ENCODE assay signal across 9 mouse cellular contexts in genomic region chrX:134132295-134132694, GRCm38 (mm10). TPM values are rescaled to one million over a fixed set of nuclear protein-coding genes. Genes with fewer than 3 reads are reported as not detected.
DNase-seq lines count a peak whose midpoint lies in the region; ATAC-seq and TF ChIP-seq lines count a peak whose summit lies in the region.
"Had no signal": no experiment of that assay in that cellular context is flagged by ENCODE, and none has a peak within 500 bp of the region (broad histone marks: within the 10 kb centered on the region; RNA-seq: fewer than 3 reads in every experiment).

No protein-coding gene starts in this region.

- DNase-seq in 416B (ENCODE audit: low read depth) (peak; percentile 45), ES-E14 (ENCODE audit: low read depth, low spot score) (peak; percentile 12)
- DNase-seq in embryo, embryonic 11.5 days (ENCODE audit: low read depth, low spot score): peak; percentile 13
- peak; percentile 23 for DNase-seq in mesoderm, embryonic 11.5 days (ENCODE audit: low read depth, low spot score)
- DNase-seq: liver, embryonic 13.5 days had no signal

- in situ Hi-C loops in ES-E14 (cut with MboI; ENCODE audit: low sequenced_read_pairs in 2 of 2, unreplicated experiment in 2 of 2): no loop called here

- H3K27me3 ChIP-seq in intestine, postnatal 0 days (replicated peaks; ENCODE audit: control insufficient read depth, insufficient read depth, low read length): no peaks in the 10 kb centered on the region
- no peaks in the 10 kb centered on the region for H3K27me3 ChIP-seq in intestine, embryonic 15.5 days (replicated peaks)
- H3K27me3 ChIP-seq: liver, embryonic 13.5 days had no signal

- no peak overlapping the region for H3K4me3 ChIP-seq in intestine, postnatal 0 days (ENCODE audit: low read depth, low read length)
- H3K4me3 ChIP-seq in intestine, embryonic 15.5 days (replicated peaks): no peak overlapping the region
- no peak overlapping the region for H3K4me3 ChIP-seq in ES-E14 (ENCODE audit: insufficient read depth in 1 of 2, low read depth in 1 of 2, low read length in 2 of 2, poor library complexity in 1 of 2, severe bottlenecking in 1 of 2)
- H3K4me3 ChIP-seq: embryonic facial prominence, embryonic 15.5 days; liver, embryonic 13.5 days had no signal

- whole genome bisulfite sequencing in intestine, postnatal 0 days: 28% methylated on average over 5 of the region's 5 CpGs
- 30% methylated on average over 5 of the region's 5 CpGs for WGBS in intestine, embryonic 15.5 days

- peak; percentile 70 for TF ChIP-seq CTCF in intestine, postnatal 0 days (IDR thresholded peaks at IDR 0.05; ENCODE audit: low read depth)

- H3K36me3 ChIP-seq in intestine, postnatal 0 days (ENCODE audit: control insufficient read depth, insufficient read depth): no peaks in the 10 kb centered on the region
- H3K36me3 ChIP-seq in intestine, embryonic 15.5 days: no peaks in the 10 kb centered on the region
- H3K36me3 ChIP-seq in ES-E14 (ENCODE audit: control insufficient read depth, insufficient read depth, low read length, poor library complexity, severe bottlenecking): no peaks in the 10 kb centered on the region
- H3K36me3 ChIP-seq: embryonic facial prominence, embryonic 15.5 days; liver, embryonic 13.5 days had no signal

- H3K9me3 ChIP-seq in intestine, postnatal 0 days (ENCODE audit: control insufficient read depth): no peaks in the 10 kb centered on the region
- H3K9me3 ChIP-seq in intestine, embryonic 15.5 days: no peaks in the 10 kb centered on the region
- H3K9me3 ChIP-seq in ES-E14 (ENCODE audit: control insufficient read depth, insufficient read depth, low read depth, low read length): no peaks in the 10 kb centered on the region
- H3K9me3 ChIP-seq: embryonic facial prominence, embryonic 15.5 days; liver, embryonic 13.5 days had no signal

- H3K27ac ChIP-seq in intestine, postnatal 0 days (ENCODE audit: low read depth, low read length): no peak overlapping the region
- no peak overlapping the region for H3K27ac ChIP-seq in intestine, embryonic 15.5 days
- H3K27ac ChIP-seq in ES-E14 (ENCODE audit: insufficient read depth, low read depth, low read length, poor library complexity, severe bottlenecking): no peak overlapping the region
- H3K27ac ChIP-seq: embryonic facial prominence, embryonic 15.5 days; liver, embryonic 13.5 days had no signal

- no peak overlapping the region for H3K9ac ChIP-seq in intestine, postnatal 0 days (ENCODE audit: low read depth, low read length)
- no peak overlapping the region for H3K9ac ChIP-seq in intestine, embryonic 15.5 days
- H3K9ac ChIP-seq in ES-E14 (ENCODE audit: insufficient read depth, low read depth, low read length, poor library complexity, severe bottlenecking): no peak overlapping the region
- H3K9ac ChIP-seq: embryonic facial prominence, embryonic 15.5 days; liver, embryonic 13.5 days had no signal

- no peak for ATAC-seq in intestine, postnatal 0 days
- no peak for ATAC-seq in intestine, embryonic 15.5 days
- ATAC-seq in activated CD4-positive, CD25-positive, alpha-beta regulatory T cell, adult 4 months: no peak

- no peaks in the 10 kb centered on the region for H3K4me1 ChIP-seq in intestine, postnatal 0 days (replicated peaks; ENCODE audit: control insufficient read depth, insufficient read depth, low read length)
- H3K4me1 ChIP-seq in intestine, embryonic 15.5 days (replicated peaks): no peaks in the 10 kb centered on the region
- no peaks in the 10 kb centered on the region for H3K4me1 ChIP-seq in ES-E14 (ENCODE audit: control insufficient read depth in 2 of 2, insufficient read depth in 2 of 2, low read length in 2 of 2, poor library complexity in 1 of 2)
- H3K4me1 ChIP-seq: embryonic facial prominence, embryonic 15.5 days; liver, embryonic 13.5 days had no signal

- no peak overlapping the region for H3K4me2 ChIP-seq in intestine, postnatal 0 days (replicated peaks; ENCODE audit: low read depth)
- no peak overlapping the region for H3K4me2 ChIP-seq in intestine, embryonic 15.5 days (replicated peaks)
- H3K4me2 ChIP-seq: embryonic facial prominence, embryonic 15.5 days; liver, embryonic 13.5 days had no signal

TF ChIP-seq in ES-E14, 5 proteins besides CTCF, POLR2A, EP300 and RAD21:
- TF ChIP-seq MAFK (IDR thresholded peaks at IDR 0.05; ENCODE audit: insufficient read depth, low read depth, low read length): no peak
- TF ChIP-seq HCFC1 (IDR thresholded peaks at IDR 0.05; ENCODE audit: borderline replicate concordance, insufficient read depth, low read length): no peak
- TF ChIP-seq ZC3H11A (IDR thresholded peaks at IDR 0.05; ENCODE audit: borderline replicate concordance, low read depth, low read length): no peak
- no peak for TF ChIP-seq CHD2 (IDR thresholded peaks at IDR 0.05; ENCODE audit: low read depth, low read length)
- no peak for TF ChIP-seq ZNF384 (IDR thresholded peaks at IDR 0.05; ENCODE audit: low read depth, low read length)

RNA-seq across cellular contexts. Expression of gene Xkrx, which starts 29.6 kb away (rescaled TPM):
- polyA plus RNA-seq in intestine, postnatal 0 days (2015; fragmentation: Nextera tagmentation; extraction: Ambion mirVana): 0.07 and 0.18 TPM in 2 replicates
- polyA plus RNA-seq in intestine, embryonic 15.5 days (2015; fragmentation: Nextera tagmentation; extraction: Ambion mirVana): 0.15 and 0.16 TPM in 2 replicates
- 0.37 and 0.54 TPM in 2 replicates for total RNA-seq in ES-E14 (2012; rRNA removed)
- polyA plus RNA-seq in activated CD4-positive, CD25-positive, alpha-beta regulatory T cell, adult 4 months (2017; shearing (Covaris generic)): 1 to 10 TPM in 1 of 2 experiments, under 1 TPM in 1; 0.64 to 1.5 TPM

RNA-seq across cellular contexts. Expression of gene Arl13a, which starts 55.0 kb away (rescaled TPM):
- polyA plus RNA-seq in intestine, postnatal 0 days (2015; fragmentation: Nextera tagmentation; extraction: Ambion mirVana): not detected in 2 replicates
- polyA plus RNA-seq in intestine, embryonic 15.5 days (2015; fragmentation: Nextera tagmentation; extraction: Ambion mirVana): not detected in 2 replicates
- not detected in 2 replicates for total RNA-seq in ES-E14 (2012; rRNA removed)
- under 1 TPM in 1 of 2 experiments, not detected in 1; 0.19 TPM for polyA plus RNA-seq in activated CD4-positive, CD25-positive, alpha-beta regulatory T cell, adult 4 months (2017; shearing (Covaris generic))
- polyA plus RNA-seq: embryonic facial prominence, embryonic 15.5 days; liver, embryonic 13.5 days had no signal
